Mouse (Mus musculus): ENCODE results near the gene Mgme1.

Gene Mgme1

DNA sequence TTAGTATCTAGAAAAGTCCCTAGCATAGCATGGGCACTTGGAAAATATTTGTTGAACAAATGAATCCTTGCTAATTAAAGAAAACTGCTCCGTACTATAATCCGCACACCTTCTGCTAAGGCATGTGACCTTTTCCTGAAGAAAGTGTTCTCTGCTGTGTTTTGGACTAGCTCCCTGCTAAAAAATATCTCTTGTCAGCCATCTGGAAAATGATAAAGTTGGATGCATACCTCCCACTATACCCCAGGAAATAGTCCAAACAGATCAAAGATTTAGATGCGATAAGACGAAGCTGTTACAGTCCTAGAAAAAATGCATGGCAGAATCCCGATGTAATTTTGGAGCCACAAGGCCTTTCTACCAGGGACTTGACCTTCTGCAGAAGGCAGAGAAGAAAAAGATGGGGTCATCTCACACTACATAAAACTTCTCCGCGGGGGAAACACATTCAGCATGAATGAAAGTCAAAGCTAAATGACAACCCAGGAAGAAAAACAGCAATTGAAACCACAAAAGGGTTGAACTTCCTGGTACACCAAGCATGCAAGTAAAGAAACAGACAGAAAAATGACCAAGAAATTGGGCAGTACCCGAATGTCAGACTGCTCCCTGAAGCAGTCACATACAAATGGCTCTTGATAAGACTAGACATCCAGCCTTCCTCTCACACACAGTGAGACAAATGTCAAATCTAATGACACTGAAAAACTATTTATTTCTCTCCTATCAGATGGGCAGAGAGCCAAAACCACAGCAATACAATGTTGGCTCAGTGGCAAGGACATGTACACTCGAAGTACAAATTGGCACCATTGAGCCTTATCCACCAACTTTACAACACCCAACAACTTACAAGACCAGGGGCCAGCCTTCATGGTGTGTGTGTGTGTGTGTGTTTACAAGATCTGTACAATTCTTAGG is 29.5 kb downstream of the Mgme1 start:
- no peak for ATAC-seq (ENCODE audit: insufficient number of reproducible peaks, low FRiP score, low TSS enrichment)

DNA sequence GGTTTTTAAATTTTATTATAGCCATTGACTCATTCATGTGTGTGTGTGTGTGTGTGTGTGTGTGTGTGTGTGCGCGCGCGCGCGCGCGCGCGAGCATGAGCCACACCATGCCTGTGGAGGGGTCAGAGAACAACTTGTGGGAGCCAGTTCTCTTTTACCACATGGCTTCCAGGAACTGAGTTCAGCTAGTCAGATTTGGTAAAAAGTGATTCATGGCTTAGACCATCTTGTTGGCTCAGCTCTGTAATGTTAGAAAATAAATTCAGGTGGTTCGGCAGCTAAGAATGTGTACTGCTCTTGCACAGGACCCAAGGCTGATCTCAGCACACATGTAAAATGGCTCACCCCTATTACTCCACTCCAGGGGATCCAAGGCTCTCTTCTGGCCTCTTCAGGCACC is 30.6 kb downstream of the Mgme1 start:
- no peak for ATAC-seq (ENCODE audit: insufficient number of reproducible peaks, low FRiP score, low TSS enrichment)

DNA sequence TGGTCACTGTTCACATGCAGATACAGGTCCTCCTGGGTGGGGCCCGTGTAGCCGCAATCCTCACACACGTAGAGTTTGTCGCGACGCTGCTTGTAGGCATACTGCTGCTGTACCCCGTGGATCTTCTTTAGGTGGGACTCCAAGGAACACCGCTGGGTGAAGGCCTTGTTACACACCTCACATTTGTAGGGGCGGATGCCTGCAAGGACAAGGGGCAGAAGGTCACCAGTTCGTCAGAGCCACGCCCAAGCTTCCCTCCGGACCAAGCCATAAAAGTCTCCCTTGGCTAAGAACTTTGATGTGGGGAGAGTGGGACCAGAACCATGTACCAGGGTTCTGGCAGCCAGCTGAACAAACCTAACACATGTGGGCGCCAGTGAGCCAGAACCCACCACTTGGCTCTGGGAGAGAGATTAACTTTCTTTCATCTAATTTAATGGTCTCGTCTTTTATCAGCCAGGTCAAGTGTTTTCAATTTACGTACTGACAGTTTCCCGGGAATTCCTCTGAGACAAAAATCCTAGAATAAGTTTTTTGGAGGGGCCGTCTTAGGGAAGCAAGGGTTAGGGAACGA is 35.3 kb downstream of the Mgme1 start:
- no peak for ATAC-seq (ENCODE audit: insufficient number of reproducible peaks, low FRiP score, low TSS enrichment)

DNA sequence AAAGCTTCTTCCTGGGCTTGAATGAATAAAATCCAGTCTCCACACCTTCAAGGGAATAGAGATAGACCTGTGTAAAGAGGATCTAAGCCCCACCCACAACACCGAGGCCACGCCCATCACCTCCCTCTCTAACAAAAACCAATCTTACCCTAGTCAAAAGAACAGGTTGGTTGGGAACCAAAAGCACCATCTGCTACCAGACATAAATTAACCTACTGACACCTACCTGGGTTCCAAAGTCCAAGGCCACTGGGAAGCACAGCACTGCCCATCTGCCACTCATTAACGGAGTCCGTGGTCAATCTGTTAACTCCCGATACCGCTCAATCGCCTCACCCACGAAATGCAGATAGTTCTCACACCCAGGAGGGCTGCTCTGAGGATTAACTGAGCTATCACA is 38.1 kb downstream of the Mgme1 start:
- ATAC-seq (ENCODE audit: insufficient number of reproducible peaks, low FRiP score, low TSS enrichment): peak; percentile 88

DNA sequence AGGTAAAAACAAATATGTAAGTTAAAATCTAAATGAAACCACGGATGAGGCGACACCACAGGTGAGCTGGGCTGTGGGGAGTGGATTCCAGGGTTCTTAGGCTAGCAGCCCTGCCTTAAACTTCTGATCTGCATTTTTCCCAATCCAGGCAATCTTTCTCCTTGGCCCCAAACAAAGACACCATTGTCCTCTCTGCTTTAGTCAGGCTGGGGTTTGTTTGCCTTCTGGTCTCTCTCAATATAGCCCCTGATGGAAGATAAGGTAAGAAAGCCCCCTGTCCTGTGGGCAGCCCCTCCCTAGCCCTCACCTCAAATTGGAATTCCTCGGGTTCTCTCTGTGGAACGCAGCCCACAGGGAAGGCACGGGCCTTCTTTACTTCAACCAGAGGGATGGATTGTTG is 39.8 kb downstream of the Mgme1 start:
- no peak for ATAC-seq (ENCODE audit: insufficient number of reproducible peaks, low FRiP score, low TSS enrichment)

DNA sequence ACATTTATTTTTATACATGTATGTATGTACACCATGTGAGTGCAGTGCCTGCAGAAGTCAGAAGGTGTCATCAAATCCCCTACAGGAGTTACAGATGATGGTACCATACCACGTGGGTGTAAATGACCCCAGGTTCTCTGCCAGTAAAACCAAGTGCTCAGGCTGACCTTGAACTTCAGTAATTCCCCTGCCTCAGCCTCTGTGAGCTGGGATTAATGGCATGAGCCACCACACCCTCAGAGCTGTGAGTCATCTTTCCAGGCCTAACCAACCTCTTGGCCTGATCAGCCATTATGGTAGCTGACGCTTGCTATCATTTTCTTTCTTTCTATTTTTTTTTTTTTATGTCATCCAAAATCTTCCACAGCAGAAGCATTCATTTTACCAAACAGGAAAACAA is 40.9 kb downstream of the Mgme1 start:
- ATAC-seq (ENCODE audit: insufficient number of reproducible peaks, low FRiP score, low TSS enrichment): no peak

DNA sequence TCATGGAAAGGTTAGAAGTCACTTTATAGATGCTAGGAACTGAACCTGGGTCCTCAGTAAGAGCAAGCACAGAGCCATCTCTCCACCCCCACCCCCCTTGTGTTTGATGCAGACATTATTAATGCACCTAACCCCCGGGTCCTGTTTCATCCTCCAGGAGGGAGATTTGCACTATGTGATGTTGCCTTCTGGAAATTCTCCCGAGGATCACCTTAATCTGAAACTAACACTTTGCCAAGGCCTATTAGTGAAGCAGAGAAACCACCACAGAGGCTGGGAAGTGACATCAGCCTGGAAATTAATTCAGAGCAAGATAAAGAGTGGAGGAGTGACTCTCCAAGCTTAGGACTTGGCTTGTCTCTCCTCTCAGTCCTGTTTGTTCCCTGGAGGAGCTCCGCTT is 53.8 kb downstream of the Mgme1 start:
- no peak for ATAC-seq (ENCODE audit: insufficient number of reproducible peaks, low FRiP score, low TSS enrichment)

DNA sequence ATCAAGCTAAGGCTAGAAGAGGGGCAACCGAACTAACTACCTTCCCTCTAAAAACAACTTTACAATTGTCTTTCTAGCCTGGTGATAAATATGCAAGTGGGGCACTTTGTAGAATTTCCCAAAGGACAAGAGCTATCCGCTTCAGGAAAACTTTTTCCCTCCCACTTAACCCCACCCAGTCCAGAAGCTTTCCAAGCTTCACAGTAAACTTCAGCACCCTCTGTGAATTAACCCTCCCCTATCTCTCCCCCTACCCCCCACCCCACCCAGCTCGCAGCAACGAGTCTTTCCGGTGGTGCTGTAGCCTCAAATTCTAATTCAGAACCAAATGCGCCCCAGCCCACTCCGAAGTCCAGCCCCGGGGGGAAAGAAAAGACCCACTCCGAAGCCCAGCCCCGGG is 59.0 kb downstream of the Mgme1 start:
- no peak for ATAC-seq (ENCODE audit: insufficient number of reproducible peaks, low FRiP score, low TSS enrichment)

DNA sequence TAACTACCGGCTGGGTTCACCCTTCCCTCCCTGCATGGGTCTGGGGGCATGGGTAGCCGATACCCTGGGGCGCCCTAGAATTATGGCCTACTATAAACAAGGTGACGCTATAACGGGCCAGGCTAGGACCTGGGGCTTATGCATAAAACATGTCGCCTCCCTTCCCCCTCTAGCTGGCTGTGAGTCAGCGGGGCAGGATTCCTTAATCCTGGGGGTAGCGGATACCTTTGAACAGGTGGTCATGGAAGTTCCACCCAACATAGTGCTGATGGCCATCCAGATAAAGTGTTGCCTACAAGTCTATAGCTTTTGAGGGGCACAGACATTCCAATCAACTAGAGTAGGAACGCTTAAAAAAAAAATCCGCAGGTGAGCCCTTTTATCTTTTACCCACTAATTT is 59.5 kb downstream of the Mgme1 start:
- no peak for ATAC-seq (ENCODE audit: insufficient number of reproducible peaks, low FRiP score, low TSS enrichment)

DNA sequence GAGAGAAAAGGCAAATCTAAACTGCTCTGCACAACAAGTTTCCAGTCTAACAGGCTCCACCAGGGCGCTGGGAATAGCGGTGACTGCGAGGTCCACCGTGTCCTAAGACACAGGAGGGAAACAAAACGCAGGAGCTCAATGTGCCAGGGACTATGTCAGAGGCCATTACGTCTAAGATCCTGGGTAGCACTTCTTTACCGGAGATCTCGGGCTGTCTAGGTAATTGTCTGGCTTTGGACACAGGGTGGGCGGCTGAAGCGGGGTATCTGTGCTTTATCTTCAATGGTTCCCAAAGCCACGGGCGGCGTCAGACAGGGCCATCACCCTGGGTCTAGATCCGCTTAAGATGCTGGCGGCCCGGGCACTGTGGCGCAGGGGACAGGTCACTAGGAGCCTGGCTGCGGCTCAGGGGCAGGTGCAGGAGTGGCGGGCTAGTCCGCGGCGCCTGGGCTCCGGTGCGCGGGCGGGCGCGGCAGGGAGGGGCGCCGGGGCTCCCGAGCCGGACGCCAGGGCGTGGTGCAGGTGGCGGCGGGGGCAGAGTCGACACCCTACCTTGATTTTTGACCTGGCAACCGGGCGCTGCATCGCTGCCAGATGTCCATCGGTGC is 60.0 kb downstream of the Mgme1 start:
- ATAC-seq (ENCODE audit: insufficient number of reproducible peaks, low FRiP score, low TSS enrichment): no peak; the same call in 1 of the 2 replicates
